Mouse (Mus musculus) neutrophil, adult 5-6 weeks (primary cell): ENCODE measurements around the gene Krt73. TPM values are rescaled to one million over a fixed set of nuclear protein-coding genes. Genes with fewer than 3 reads are reported as not detected.

Source experiments
- total RNA-seq: library from RNA; stranded (forward); fragments of 200-1000 nt; gene quantifications from 2 replicates; pipeline ENCODE4 v1.2.3, GENCODE M21; 2017

The Krt73 gene
- total RNA-seq, 1 experiment from 2014 or later, result not detected

Other genes starting within 250 kb of the Krt73 start
- gene Krt90, start 239.4 kb downstream of the Krt73 start, total RNA-seq, result not detected in 2 replicates
- 0.12 and 0.74 TPM in 2 replicates for gene Krt75, start 228.4 kb downstream of the Krt73 start, total RNA-seq
- gene Gm5414, start 174.2 kb downstream of the Krt73 start, total RNA-seq, result not detected in 2 replicates
- not detected in 2 replicates for gene Gm5478, start 155.0 kb downstream of the Krt73 start, total RNA-seq
- 3.9 and 4.5 TPM in 2 replicates for gene Krt6b, start 122.1 kb downstream of the Krt73 start, total RNA-seq
- gene Krt6a, start 108.0 kb downstream of the Krt73 start, total RNA-seq, result 1.1 and 1.3 TPM in 2 replicates
- 0.23 TPM in 1 of 2 replicates, not detected in the other for gene Krt5, start 89.4 kb downstream of the Krt73 start, total RNA-seq
- not detected in 2 replicates for gene Krt71, start 59.2 kb downstream of the Krt73 start, total RNA-seq
- not detected in 2 replicates for gene Krt72, start 15.9 kb downstream of the Krt73 start, total RNA-seq
- gene Krt2, start 15.8 kb upstream of the Krt73 start, total RNA-seq, result not detected in 2 replicates
- gene Krt1, start 48.4 kb upstream of the Krt73 start, total RNA-seq, result not detected in 2 replicates
- not detected in 2 replicates for gene Krt77, start 67.4 kb upstream of the Krt73 start, total RNA-seq
- gene Krt76, start 90.6 kb upstream of the Krt73 start, total RNA-seq, result not detected in 2 replicates
- gene Krt4, start 122.4 kb upstream of the Krt73 start, total RNA-seq, result 0.86 and 2.8 TPM in 2 replicates
- not detected in 2 replicates for gene Krt79, start 138.0 kb upstream of the Krt73 start, total RNA-seq
- gene Krt78, start 151.9 kb upstream of the Krt73 start, total RNA-seq, result not detected in 2 replicates
- not detected in 2 replicates for gene Krt8, start 202.1 kb upstream of the Krt73 start, total RNA-seq
- 0.37 and 1.0 TPM in 2 replicates for gene Krt18, start 225.8 kb upstream of the Krt73 start, total RNA-seq